Comparison of ENCODE assay signal across 25 mouse cellular contexts in genomic region chr1:187373506-187373905, GRCm38 (mm10).
"Had no signal": no experiment of that assay in that cellular context is flagged by ENCODE, and none has a peak within 500 bp of the region (broad histone marks: within the 10 kb centered on the region; RNA-seq: fewer than 3 reads in every experiment).

No protein-coding gene starts in this region.

- H3K4me2 ChIP-seq: kidney, embryonic 15.5 days; limb, embryonic 12.5 days; limb, embryonic 15.5 days; liver, embryonic 11.5 days; lung, embryonic 14.5 days; midbrain, embryonic 13.5 days; neural tube, embryonic 13.5 days had no signal

- H3K36me3 ChIP-seq: kidney, embryonic 15.5 days; limb, embryonic 12.5 days; limb, embryonic 15.5 days; midbrain, embryonic 13.5 days; neural tube, embryonic 13.5 days had no signal

- H3K9me3 ChIP-seq: kidney, embryonic 15.5 days; limb, embryonic 12.5 days; limb, embryonic 15.5 days; midbrain, embryonic 13.5 days; neural tube, embryonic 13.5 days had no signal

- H3K4me3 ChIP-seq: kidney, embryonic 15.5 days; left cerebral cortex, adult 2 months; limb, embryonic 12.5 days; limb, embryonic 15.5 days; midbrain, embryonic 13.5 days; myocyte; neural tube, embryonic 13.5 days had no signal

- H3K27me3 ChIP-seq: limb, embryonic 15.5 days; midbrain, embryonic 13.5 days; neural tube, embryonic 13.5 days had no signal

- DNase-seq: kidney, adult 11 months; kidney, adult 8-10 months; kidney, postnatal 10 days; kidney, postnatal 36 days; layer of hippocampus, postnatal 36 days; liver, postnatal 0 days; lung, embryonic 14.5 days; right cerebral cortex, adult 18-20 months; right cerebral cortex, postnatal 14 days; right cerebral cortex, postnatal 4 days; thymus, adult 2 months; thymus, postnatal 14 days; thymus, postnatal 4 days had no signal

- H3K9ac ChIP-seq: kidney, embryonic 15.5 days; limb, embryonic 12.5 days; limb, embryonic 15.5 days; liver, embryonic 14.5 days; liver, postnatal 0 days; lung, embryonic 14.5 days; midbrain, embryonic 13.5 days; neural tube, embryonic 13.5 days had no signal

- ATAC-seq: liver, postnatal 0 days; lung, postnatal 0 days; midbrain, embryonic 13.5 days had no signal

- H3K27ac ChIP-seq: kidney, embryonic 15.5 days; left cerebral cortex, adult 2 months; limb, embryonic 12.5 days; limb, embryonic 15.5 days; liver, embryonic 14.5 days; macrophage; midbrain, embryonic 13.5 days; neural tube, embryonic 13.5 days; stomach, postnatal 0 days had no signal
